Mouse (Mus musculus): ENCODE data around the gene Olfr619. TPM values are rescaled to one million over a fixed set of nuclear protein-coding genes. Genes with fewer than 3 reads are reported as not detected.

Gene Olfr619
- not detected for total RNA-seq (2021)
- long read RNA-seq, experiment 1: 0 reads
- long read RNA-seq, experiment 2: 0 reads

GRCm38 (mm10) chr7:103600275-103600674 lies at the start of gene Olfr619:
Gene Olfr619, plus strand, starts transcription at chr7:103600575.
- intact Hi-C loops (cut with DNase I): no loop called here
- Histone ChIP-seq H3K4me3 (no peak within 1 kb of the TSS), H3K27ac (no peak within 1 kb of the TSS)
- no peak for DNase-seq (ENCODE audit: extremely low spot score in 1 of 2, low spot score in 2 of 2)
- no peak for TF ChIP-seq CTCF (IDR thresholded peaks at IDR 0.05)

DNA sequence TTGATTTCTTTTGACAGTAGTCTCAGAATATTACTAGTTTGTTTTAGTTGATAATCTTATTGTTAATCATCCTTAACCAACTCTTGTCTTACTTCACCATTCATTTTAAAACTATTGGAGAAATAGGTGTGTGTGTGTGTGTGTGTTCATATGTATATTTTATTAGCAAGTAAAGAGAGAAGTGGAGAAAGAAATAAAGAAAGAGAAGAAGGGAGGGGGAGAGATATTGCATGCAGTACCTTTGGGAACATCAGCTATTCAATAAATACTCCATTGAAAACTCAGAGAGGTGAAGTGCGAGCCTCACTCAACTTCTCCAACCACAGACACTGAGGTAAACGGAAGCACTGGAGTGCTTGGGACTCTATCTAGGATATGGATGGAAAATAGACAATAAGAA lies 44.6 kb upstream of the Olfr619 start, which contains the start of gene Olfr615:
Gene Olfr615 (plus strand): TSS at position 301 of the 400 bp plus-strand sequence.
- H3K27ac ChIP-seq: no peak within 1 kb of the TSS
- TF ChIP-seq CTCF (IDR thresholded peaks at IDR 0.05): no peak
- no peak within 1 kb of the TSS for H3K4me3 ChIP-seq
- no peak for DNase-seq (ENCODE audit: extremely low spot score in 1 of 2, low spot score in 2 of 2)
- intact Hi-C loops (cut with DNase I): no loop called here

GRCm38 (mm10) chr7:103569043-103569442 lies 31.3 kb upstream of the Olfr619 start, which contains the start of gene Olfr616:
Gene Olfr616, minus strand, starts transcription at chr7:103569143.
- DNase-seq (ENCODE audit: extremely low spot score in 1 of 2, low spot score in 2 of 2): no peak
- no peak for TF ChIP-seq CTCF (IDR thresholded peaks at IDR 0.05)
- no peak within 1 kb of the TSS for H3K27ac ChIP-seq
- intact Hi-C loops (cut with DNase I): no loop called here
- no peak within 1 kb of the TSS for H3K4me3 ChIP-seq

- Histone ChIP-seq H3K27ac (no peak within 1 kb of the TSS), H3K4me3 (no peak within 1 kb of the TSS)
- intact Hi-C loops (cut with DNase I): loop anchor here (1.0 kb wide), 1 partner anchor 105 kb away; no protein-coding TSS in a partner anchor
- TF ChIP-seq CTCF (IDR thresholded peaks at IDR 0.05): no peak
- no peak for DNase-seq (ENCODE audit: extremely low spot score in 1 of 2, low spot score in 2 of 2)
Measured at GRCm38 (mm10) chr7:103572761-103573160, 27.6 kb upstream of the Olfr619 start, which contains the start of gene Olfr617. Gene Olfr617, plus strand, starts transcription at chr7:103573061.

GRCm38 (mm10) chr7:103589803-103590202 lies 10.6 kb upstream of the Olfr619 start, which contains the start of gene Olfr618:
Gene Olfr618, plus strand, starts transcription at chr7:103590103.
- no peak for TF ChIP-seq CTCF (IDR thresholded peaks at IDR 0.05)
- intact Hi-C loops (cut with DNase I): no loop called here
- Histone ChIP-seq H3K27ac (no peak within 1 kb of the TSS), H3K4me3 (no peak within 1 kb of the TSS)
- no peak for DNase-seq (ENCODE audit: extremely low spot score in 1 of 2, low spot score in 2 of 2)

DNA sequence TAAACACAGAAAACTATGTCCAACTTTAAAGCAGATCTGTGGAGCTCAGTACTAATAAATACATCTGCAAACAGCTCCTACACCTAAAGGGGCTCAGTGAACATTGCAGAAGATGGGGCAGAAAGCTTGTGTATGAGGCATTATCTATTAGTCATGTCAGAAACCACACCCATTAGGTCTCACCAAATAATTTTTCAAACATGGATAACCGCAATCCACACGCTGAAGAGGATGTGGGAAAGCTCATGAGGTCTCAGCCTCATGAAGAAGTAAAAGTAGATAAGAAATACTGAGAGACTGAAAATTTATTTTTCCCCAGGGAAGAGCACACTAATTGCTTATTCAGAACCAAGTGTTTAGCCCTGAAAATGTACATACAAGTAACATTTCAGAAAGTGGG lies 7.0 kb downstream of the Olfr619 start:
- no peak for TF ChIP-seq CTCF (IDR thresholded peaks at IDR 0.05)
- H3K27ac ChIP-seq: no peak overlapping the region
- H3K4me3 ChIP-seq: no peak overlapping the region
- no peak for DNase-seq (ENCODE audit: extremely low spot score in 1 of 2, low spot score in 2 of 2)
- intact Hi-C loops (cut with DNase I): no loop called here

DNA sequence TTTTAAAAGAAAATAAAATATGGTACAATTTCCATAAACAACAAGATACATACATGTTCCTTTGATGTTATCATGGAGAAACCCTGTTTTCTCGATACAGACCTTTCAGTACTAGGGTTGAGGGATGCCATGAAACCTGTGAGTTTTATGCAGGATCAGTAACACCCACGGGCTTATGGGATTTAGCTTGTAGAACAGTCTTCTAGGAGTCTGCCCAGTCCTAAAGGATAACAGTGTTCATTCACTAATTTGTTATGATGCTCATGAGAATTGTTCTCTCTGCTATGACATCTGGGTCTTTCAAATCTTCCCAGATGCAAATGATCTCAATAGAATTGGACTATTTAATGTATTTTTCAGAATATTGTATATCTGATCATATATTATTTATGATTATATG lies 12.1 kb downstream of the Olfr619 start, which contains the start of gene Olfr620:
Gene Olfr620 (minus strand): TSS at position 101 of the 400 bp plus-strand sequence.
- H3K27ac ChIP-seq: no peak within 1 kb of the TSS
- DNase-seq (ENCODE audit: extremely low spot score in 1 of 2, low spot score in 2 of 2): no peak
- TF ChIP-seq CTCF (IDR thresholded peaks at IDR 0.05): no peak
- no peak within 1 kb of the TSS for H3K4me3 ChIP-seq
- intact Hi-C loops (cut with DNase I): no loop called here

DNA sequence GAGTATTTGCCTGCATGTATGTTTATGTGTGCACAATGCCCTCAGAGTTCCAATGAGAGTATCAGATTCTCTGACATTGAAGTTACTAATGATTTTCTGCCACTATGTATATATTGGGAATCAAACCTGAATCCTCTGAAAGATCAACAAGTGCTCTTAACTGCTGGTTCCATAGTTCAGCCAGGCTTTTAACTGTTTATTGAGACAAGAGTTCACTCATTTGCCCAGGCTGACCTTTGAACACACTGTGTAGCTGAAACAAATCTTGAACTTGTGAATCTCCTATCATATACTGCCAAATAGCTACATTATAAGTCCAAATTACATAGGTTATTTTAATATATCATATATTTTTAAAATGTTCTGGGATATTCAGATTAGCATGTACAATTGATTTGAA lies 36.4 kb downstream of the Olfr619 start:
- intact Hi-C loops (cut with DNase I): no loop called here
- no peak overlapping the region for H3K27ac ChIP-seq
- no peak for TF ChIP-seq CTCF (IDR thresholded peaks at IDR 0.05)
- no peak for DNase-seq (ENCODE audit: extremely low spot score in 1 of 2, low spot score in 2 of 2)
- no peak overlapping the region for H3K4me3 ChIP-seq

DNA sequence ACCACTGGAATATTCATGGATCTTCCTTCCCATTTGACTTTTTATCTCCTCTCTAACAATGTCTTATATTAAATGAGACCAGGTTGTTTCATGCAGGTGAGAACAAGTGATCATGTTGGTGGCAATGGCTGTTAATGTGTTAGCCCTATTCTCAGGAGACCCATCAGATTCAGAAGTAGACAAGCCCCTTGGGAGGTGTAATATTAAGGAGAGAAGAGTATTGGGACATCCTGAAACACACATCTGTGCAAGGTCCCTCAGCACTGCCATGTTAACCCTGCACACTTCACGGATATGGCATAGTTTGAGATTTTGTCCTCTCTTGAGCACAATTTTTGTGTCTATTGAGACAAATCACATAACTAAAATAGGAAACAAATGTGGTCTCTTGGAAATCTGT lies 42.2 kb downstream of the Olfr619 start, which contains the start of gene Olfr622:
Gene Olfr622 (minus strand): TSS at position 101 of the 400 bp plus-strand sequence.
- no peak for TF ChIP-seq CTCF (IDR thresholded peaks at IDR 0.05)
- Histone ChIP-seq H3K4me3 (no peak within 1 kb of the TSS), H3K27ac (no peak within 1 kb of the TSS)
- DNase-seq (ENCODE audit: extremely low spot score in 1 of 2, low spot score in 2 of 2): no peak
- intact Hi-C loops (cut with DNase I): no loop called here

DNA sequence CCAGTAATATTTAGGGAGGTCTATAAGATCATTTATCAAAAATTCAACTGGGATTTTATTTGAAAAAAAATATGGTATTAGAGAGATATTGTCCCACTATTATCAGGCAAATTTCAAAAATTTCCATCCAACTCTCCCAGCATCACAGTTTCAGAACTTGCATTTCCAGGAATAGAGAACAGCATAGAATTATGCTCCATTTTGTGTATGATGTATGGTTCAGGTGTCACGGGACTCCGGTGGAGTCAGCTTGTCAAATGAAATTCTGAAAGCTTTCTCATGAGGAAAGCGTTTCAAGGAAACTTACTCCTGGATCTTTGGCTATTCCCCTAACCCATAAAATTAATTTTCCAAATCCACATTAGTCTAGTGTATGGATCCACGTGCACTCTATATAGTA lies 43.7 kb downstream of the Olfr619 start:
- Histone ChIP-seq H3K27ac (no peak overlapping the region), H3K4me3 (no peak overlapping the region)
- no peak for TF ChIP-seq CTCF (IDR thresholded peaks at IDR 0.05)
- DNase-seq (ENCODE audit: extremely low spot score in 1 of 2, low spot score in 2 of 2): no peak
- intact Hi-C loops (cut with DNase I): no loop called here

Small RNAs within 50 kb of the gene (microRNA-seq; reads per million reads assigned to microRNA genes)
- gene Gm26506: 0 reads per million in 2 experiments

Other genes starting within 250 kb of the Olfr619 start
- not detected for gene Olfr601, start 237.9 kb upstream of the Olfr619 start, total RNA-seq (2021)
- not detected for gene Olfr603, start 214.4 kb upstream of the Olfr619 start, total RNA-seq (2021)
- not detected for gene Usp17lc, start 185.5 kb upstream of the Olfr619 start, total RNA-seq (2021)
- not detected for gene Olfr605, start 155.1 kb upstream of the Olfr619 start, total RNA-seq (2021)
- gene Olfr606, start 151.5 kb upstream of the Olfr619 start, total RNA-seq (2021): not detected
- gene Olfr607, start 136.4 kb upstream of the Olfr619 start, total RNA-seq (2021): not detected
- not detected for gene Olfr608, start 130.7 kb upstream of the Olfr619 start, total RNA-seq (2021)
- gene Olfr609, start 102.5 kb upstream of the Olfr619 start, total RNA-seq (2021): not detected
- gene Olfr610, start 88.5 kb upstream of the Olfr619 start, total RNA-seq (2021): not detected
- not detected for gene Olfr611, start 79.7 kb upstream of the Olfr619 start, total RNA-seq (2021)
- not detected for gene Olfr612, start 57.9 kb upstream of the Olfr619 start, total RNA-seq (2021)
- not detected for gene Olfr613, start 52.5 kb upstream of the Olfr619 start, total RNA-seq (2021)
- not detected for gene Olfr615, start 44.5 kb upstream of the Olfr619 start, total RNA-seq (2021)
- not detected for gene Olfr616, start 31.4 kb upstream of the Olfr619 start, total RNA-seq (2021)
- gene Olfr617, start 27.5 kb upstream of the Olfr619 start, total RNA-seq (2021): not detected
- gene Olfr618, start 10.5 kb upstream of the Olfr619 start, total RNA-seq (2021): not detected
- not detected for gene Olfr620, start 12.0 kb downstream of the Olfr619 start, total RNA-seq (2021)
- not detected for gene Olfr622, start 42.1 kb downstream of the Olfr619 start, total RNA-seq (2021)
- not detected for gene Olfr623, start 63.1 kb downstream of the Olfr619 start, total RNA-seq (2021)
- under 1 TPM in 1 of 2 experiments, not detected in 1; 0.07 TPM for gene Olfr624, start 70.6 kb downstream of the Olfr619 start, total RNA-seq (2021)
- gene Olfr625-ps1, start 82.1 kb downstream of the Olfr619 start, total RNA-seq (2021): not detected
- not detected for gene Olfr243, start 114.1 kb downstream of the Olfr619 start, total RNA-seq (2021)
- not detected for gene Olfr628, start 129.8 kb downstream of the Olfr619 start, total RNA-seq (2021)
- not detected for gene Olfr629, start 144.4 kb downstream of the Olfr619 start, total RNA-seq (2021)
- gene Olfr630, start 156.8 kb downstream of the Olfr619 start, total RNA-seq (2021): not detected
- not detected for gene Olfr69, start 171.0 kb downstream of the Olfr619 start, total RNA-seq (2021)
- not detected for gene Olfr68, start 179.1 kb downstream of the Olfr619 start, total RNA-seq (2021)
- gene Olfr67, start 191.2 kb downstream of the Olfr619 start, total RNA-seq (2021): not detected
- 10 to 100 TPM; 29.5 to 36.6 TPM for gene Hbb-bt, start 213.4 kb downstream of the Olfr619 start, total RNA-seq (2021)
- 100 to 1,000 TPM; 305 to 339 TPM for gene Hbb-bs, start 227.5 kb downstream of the Olfr619 start, total RNA-seq (2021)
- gene Hbb-bh2, start 239.9 kb downstream of the Olfr619 start, total RNA-seq (2021): not detected
- gene Hbb-bh1, start 242.6 kb downstream of the Olfr619 start, total RNA-seq (2021): not detected